Mouse (Mus musculus): ENCODE measurements around the gene Rps5. TPM values are rescaled to one million over a fixed set of nuclear protein-coding genes. Genes with fewer than 3 reads are reported as not detected.

Rps5 gene
- 865 and 1,106 TPM in 2 replicates for polyA plus RNA-seq (2015; fragmentation: Nextera tagmentation; extraction: Ambion mirVana)

DNA sequence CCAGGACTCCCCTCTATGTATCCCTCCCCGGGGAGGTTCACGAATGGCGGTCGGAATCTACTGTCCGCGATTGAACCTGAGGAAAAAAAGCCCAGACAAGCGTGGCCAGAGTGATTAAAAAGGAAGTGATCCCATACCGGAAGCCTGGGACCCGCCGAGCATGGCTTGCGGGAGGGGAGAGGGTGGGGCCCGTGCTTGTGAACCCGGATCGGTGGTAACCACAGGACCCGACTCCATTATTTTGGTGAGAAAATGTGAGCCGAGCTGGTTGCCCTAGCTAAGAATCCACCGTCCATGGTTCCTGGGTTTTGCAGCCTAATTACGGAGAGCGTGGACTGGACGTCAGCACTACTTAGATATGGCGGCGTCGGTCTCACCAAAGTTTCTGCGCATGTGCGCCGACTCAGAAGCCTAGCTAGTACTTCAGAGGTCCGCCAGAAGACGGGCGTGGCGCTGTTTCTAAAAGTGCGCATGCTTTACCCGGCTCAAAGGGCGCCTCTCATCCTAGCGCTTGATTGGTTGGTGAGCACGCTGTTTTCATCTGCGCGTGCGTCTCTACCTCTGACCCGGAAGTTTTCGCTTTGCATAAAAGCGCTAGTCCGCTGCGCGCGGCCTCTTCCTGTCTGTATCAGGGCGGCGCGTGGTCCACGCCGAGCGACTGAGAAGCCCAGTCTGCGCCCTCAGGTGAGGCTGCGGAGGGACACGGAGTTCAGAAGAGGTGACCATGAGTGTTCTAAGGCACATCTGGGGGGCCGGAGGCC lies at the start of gene Rps5:
Gene Rps5, plus strand, starts transcription at position 586 of the 761 bp plus-strand sequence.

DNA sequence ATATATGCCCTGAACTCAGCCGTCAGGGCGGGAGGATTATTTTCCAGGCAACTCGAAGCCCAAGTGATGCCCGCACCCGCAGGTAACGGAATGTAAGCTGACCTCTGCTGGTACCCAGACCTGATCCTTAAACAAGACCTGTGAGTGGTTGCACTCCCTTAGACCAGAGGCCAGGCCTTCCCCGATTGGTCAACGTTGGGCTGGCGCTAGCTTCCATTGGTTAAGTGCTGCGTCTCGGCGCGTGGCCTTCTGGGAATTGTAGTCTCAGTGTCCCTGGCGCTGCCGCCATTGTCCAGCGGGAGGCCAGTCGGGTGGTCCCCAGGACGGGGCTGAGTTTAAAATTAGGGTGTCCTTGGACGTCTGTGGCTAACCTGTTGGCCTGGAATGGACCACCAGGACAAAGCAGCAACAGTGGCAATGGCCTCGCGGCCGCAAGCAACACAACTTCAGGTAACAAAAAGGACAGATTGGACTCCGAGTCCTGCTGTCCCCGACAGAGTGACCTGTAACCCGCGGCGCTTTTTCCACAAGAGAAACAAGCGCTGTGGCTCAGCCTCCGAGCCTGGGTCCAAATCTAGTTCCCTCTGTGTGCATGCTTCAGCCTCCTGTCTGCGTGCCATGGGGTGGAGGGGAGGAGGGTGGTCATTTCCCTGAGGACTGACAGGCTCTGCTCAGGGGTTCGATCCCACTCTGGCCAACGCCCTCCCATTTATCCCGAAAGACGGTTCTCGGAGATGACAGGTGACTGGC lies 41.0 kb upstream of the Rps5 start, which contains the start of gene Zfp128:
Gene Zfp128, plus strand, starts transcription at position 267 of the 750 bp plus-strand sequence.

DNA sequence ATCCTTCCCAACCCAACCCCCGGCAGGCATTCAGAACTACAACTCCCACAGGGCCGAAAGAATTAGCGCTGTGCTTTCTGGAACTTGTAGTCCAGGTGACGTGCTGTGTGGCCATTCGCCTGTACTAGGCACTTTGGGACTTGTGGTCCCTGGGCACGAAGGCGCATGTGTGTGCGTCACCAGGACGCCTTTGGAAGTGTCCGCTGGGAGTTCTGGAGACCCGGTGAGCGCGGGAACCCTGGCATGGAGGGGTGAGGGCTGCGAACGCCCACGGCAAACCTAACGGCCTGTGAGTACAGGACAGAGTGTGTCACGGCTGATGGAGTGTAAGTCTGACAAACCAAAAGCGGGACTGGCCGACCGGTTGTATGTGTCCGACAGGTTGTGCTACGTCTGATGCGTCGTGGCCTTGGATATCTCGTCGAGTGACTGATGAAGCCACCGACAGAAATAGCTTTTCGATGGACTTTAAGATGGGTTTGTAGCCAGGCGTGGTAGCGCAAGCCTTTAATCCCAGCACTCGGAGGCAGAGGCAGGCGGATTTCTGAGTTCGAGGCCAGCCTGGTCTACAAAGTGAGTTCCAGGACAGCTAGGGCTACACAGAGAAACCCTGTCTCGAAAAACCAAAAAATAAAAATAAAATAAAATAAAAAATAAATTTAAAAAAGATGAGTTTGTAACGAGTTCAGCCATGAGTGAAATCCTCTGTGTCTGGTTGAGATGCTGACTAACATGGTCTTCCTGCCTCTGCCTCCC lies 24.3 kb upstream of the Rps5 start, which contains the start of gene Zscan22:
Gene Zscan22, plus strand, starts transcription at position 161 of the 756 bp plus-strand sequence.

DNA sequence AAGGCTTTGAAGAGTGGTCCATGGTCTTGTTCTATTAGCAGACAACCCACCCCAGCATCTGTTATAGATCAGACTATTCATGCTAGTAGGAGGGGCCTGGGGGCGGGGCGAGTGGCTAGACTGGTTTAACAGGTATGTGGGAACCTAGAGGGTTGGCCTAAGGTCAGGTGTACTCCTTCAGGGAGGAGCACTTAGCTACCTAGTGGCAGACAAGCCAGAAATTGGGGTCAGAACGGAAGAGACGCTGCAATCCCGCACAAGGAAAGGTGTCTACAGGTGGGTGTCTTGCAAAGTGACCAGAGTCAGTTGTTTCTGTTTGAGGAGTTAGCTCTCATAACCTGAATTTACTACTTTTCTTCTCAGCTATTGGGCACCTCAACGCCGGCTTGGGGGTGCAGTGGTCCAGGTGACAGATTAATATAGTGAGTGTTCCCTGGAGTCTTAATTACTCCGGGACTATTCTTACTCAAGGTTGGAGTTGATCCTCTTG lies 5.1 kb downstream of the Rps5 start, which contains the start of gene Rnf225:
Gene Rnf225, plus strand, starts transcription at position 226 of the 490 bp plus-strand sequence.

DNA sequence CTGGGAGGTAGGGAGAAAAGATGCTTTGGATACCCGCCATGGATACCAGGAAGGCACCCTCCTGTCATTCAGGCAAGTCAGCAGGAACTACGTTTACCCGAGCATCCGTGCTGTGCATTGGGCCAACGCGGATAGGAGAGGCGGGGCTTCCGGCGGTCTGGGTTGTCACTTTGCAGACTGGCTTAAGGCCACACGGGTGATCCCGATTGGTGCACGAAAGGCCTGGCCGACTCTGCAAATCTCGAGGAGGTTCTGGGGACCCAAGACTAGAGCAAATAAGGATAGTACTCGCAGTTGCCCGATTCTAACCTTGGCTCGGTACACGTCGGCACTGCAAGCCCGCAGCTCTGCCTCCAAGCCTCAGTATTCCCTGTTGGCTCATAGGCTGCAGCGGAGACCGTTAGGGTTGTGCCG lies 43.6 kb downstream of the Rps5 start, which contains the start of gene Zfp324:
Gene Zfp324, plus strand, starts transcription at position 161 of the 414 bp plus-strand sequence.

Other genes starting within 250 kb of the Rps5 start
- gene Vmn2r55, start 237.3 kb upstream of the Rps5 start, polyA plus RNA-seq (2015; fragmentation: Nextera tagmentation; extraction: Ambion mirVana), result not detected in 2 replicates
- not detected in 2 replicates for gene Vmn2r56, start 187.3 kb upstream of the Rps5 start, polyA plus RNA-seq (2015; fragmentation: Nextera tagmentation; extraction: Ambion mirVana)
- gene Zscan18, start 118.7 kb upstream of the Rps5 start, polyA plus RNA-seq (2015; fragmentation: Nextera tagmentation; extraction: Ambion mirVana), result 4.0 and 4.5 TPM in 2 replicates
- 6.0 and 7.4 TPM in 2 replicates for gene Zfp329, start 103.4 kb upstream of the Rps5 start, polyA plus RNA-seq (2015; fragmentation: Nextera tagmentation; extraction: Ambion mirVana)
- 17.2 and 23.7 TPM in 2 replicates for gene Zfp110, start 87.5 kb upstream of the Rps5 start, polyA plus RNA-seq (2015; fragmentation: Nextera tagmentation; extraction: Ambion mirVana)
- gene Zfp128, start 41.1 kb upstream of the Rps5 start, polyA plus RNA-seq (2015; fragmentation: Nextera tagmentation; extraction: Ambion mirVana), result 1.7 and 2.3 TPM in 2 replicates
- 6.5 and 6.6 TPM in 2 replicates for gene Zscan22, start 24.5 kb upstream of the Rps5 start, polyA plus RNA-seq (2015; fragmentation: Nextera tagmentation; extraction: Ambion mirVana)
- gene Rnf225, start 5.1 kb downstream of the Rps5 start, polyA plus RNA-seq (2015; fragmentation: Nextera tagmentation; extraction: Ambion mirVana), result 0.08 and 0.30 TPM in 2 replicates
- gene Zfp324, start 43.5 kb downstream of the Rps5 start, polyA plus RNA-seq (2015; fragmentation: Nextera tagmentation; extraction: Ambion mirVana), result 6.2 and 7.5 TPM in 2 replicates
- 3.8 and 6.0 TPM in 2 replicates for gene Zfp446, start 55.6 kb downstream of the Rps5 start, polyA plus RNA-seq (2015; fragmentation: Nextera tagmentation; extraction: Ambion mirVana)
- 1.9 and 3.0 TPM in 2 replicates for gene Slc27a5, start 75.9 kb downstream of the Rps5 start, polyA plus RNA-seq (2015; fragmentation: Nextera tagmentation; extraction: Ambion mirVana)
- gene Trim28, start 76.8 kb downstream of the Rps5 start, polyA plus RNA-seq (2015; fragmentation: Nextera tagmentation; extraction: Ambion mirVana), result 104 and 137 TPM in 2 replicates
- 9.3 and 12.6 TPM in 2 replicates for gene Zbtb45, start 87.7 kb downstream of the Rps5 start, polyA plus RNA-seq (2015; fragmentation: Nextera tagmentation; extraction: Ambion mirVana)
- 265 and 267 TPM in 2 replicates for gene Chmp2a, start 112.5 kb downstream of the Rps5 start, polyA plus RNA-seq (2015; fragmentation: Nextera tagmentation; extraction: Ambion mirVana)
- gene Ube2m, start 116.0 kb downstream of the Rps5 start, polyA plus RNA-seq (2015; fragmentation: Nextera tagmentation; extraction: Ambion mirVana), result 103 and 124 TPM in 2 replicates
- gene Mzf1, start 132.5 kb downstream of the Rps5 start, polyA plus RNA-seq (2015; fragmentation: Nextera tagmentation; extraction: Ambion mirVana), result 1.7 and 2.9 TPM in 2 replicates
- not detected in 2 replicates for gene Vmn1r85, start 172.9 kb downstream of the Rps5 start, polyA plus RNA-seq (2015; fragmentation: Nextera tagmentation; extraction: Ambion mirVana)
- not detected in 2 replicates for gene Vmn1r86, start 197.6 kb downstream of the Rps5 start, polyA plus RNA-seq (2015; fragmentation: Nextera tagmentation; extraction: Ambion mirVana)
- gene Vmn1r87, start 217.9 kb downstream of the Rps5 start, polyA plus RNA-seq (2015; fragmentation: Nextera tagmentation; extraction: Ambion mirVana), result not detected in 2 replicates
- not detected in 2 replicates for gene Vmn1r88, start 237.3 kb downstream of the Rps5 start, polyA plus RNA-seq (2015; fragmentation: Nextera tagmentation; extraction: Ambion mirVana)